ENCODE assay signal across 8 mouse cellular contexts in genomic region chr14:36799820-36800219, GRCm38 (mm10).
"Had no signal": no experiment of that assay in that cellular context is flagged by ENCODE, and none has a peak within 500 bp of the region (broad histone marks: within the 10 kb centered on the region; RNA-seq: fewer than 3 reads in every experiment).

No protein-coding gene starts in this region.

- DNase-seq: kidney, adult 2 months; kidney, postnatal 25 days; layer of hippocampus, adult 9-11 months; liver, embryonic 13.5 days; lung, adult 2 months; midbrain, embryonic 14.5 days; thymus, adult 18-20 months; thymus, postnatal 36 days had no signal
